Mouse (Mus musculus): ENCODE data around the gene Htr2c. TPM values are rescaled to one million over a fixed set of nuclear protein-coding genes. Genes with fewer than 3 reads are reported as not detected.

Htr2c gene
- 0.53 TPM in 1 of 3 replicates, not detected in the others for total RNA-seq (2017)

DNA sequence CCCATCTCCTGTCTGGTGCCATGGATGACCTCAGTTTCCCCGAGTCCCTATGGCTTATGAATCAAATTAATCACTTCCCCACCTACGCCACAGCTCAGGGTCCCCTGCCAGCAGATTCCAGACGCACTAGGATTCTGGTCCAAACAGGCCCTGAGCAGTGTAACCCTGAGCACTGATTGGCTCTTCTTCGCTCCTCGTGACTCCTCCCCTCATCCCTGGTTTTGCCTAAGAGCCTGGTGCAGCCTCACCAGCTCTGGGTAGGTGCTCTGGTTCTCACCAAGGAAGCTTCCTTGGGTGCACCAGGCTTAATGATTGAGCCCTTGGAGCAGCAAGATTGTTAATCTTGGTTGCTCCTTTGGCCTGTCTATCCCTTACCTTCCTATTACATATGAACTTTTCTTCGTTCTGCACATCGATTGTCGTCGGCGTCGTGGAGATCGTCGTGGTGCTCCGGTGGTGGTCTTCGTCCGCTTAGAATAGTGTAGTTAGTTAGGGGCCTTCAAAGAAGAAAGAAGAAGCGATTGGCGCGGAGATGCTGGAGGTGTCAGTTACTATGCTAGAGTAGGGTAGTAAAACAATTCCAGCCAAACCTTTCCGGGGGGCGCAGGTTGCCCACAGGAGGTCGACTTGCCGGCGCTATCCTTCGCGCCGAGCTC is at the start of gene Htr2c:
TSS of gene Htr2c (plus strand) at position 256 of the 656 bp plus-strand sequence.
- no peak for ATAC-seq (replicated peaks; ENCODE audit: insufficient number of reproducible peaks, low FRiP score, low TSS enrichment, poor library complexity, severe bottlenecking)

DNA sequence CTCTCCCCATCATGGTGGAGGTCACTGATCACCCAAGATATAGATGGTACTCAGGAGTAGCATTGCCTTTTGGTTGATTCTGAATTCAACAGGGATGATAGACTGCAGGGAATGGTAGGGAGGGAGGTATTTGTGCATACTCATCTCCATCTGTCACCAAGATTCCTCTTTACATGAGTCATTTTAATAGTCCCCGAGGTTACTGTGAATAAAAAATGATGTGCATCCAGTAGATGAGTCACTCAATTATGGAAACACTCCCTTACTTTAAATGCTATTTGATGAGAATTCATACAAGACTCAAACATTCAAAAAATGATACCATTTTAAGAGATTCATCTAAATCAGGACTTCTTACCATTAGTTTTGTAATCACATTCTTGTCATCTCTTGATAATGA is 34.1 kb upstream of the Htr2c start:
- no peak for ATAC-seq (replicated peaks; ENCODE audit: insufficient number of reproducible peaks, low FRiP score, low TSS enrichment, poor library complexity, severe bottlenecking)

DNA sequence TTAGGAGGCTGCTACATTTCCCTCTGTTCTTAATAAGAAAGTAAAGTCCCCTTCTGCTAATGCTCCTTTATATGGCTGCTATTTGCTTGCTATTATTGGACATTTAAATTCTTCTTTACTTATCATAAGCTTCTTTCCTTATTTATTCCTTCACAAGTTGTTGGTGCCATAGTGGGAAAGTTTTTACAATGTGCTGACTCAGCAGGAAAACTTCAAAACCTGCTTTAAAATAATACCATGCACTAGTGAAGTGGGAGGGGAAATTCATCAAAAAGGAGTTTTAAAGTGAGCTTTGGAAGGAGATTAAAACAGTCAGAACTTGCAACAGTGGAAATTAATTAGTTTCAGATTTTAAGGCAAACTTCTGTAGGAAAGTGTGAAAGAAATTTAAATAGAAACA is 26.0 kb upstream of the Htr2c start:
- no peak for ATAC-seq (replicated peaks; ENCODE audit: insufficient number of reproducible peaks, low FRiP score, low TSS enrichment, poor library complexity, severe bottlenecking)

DNA sequence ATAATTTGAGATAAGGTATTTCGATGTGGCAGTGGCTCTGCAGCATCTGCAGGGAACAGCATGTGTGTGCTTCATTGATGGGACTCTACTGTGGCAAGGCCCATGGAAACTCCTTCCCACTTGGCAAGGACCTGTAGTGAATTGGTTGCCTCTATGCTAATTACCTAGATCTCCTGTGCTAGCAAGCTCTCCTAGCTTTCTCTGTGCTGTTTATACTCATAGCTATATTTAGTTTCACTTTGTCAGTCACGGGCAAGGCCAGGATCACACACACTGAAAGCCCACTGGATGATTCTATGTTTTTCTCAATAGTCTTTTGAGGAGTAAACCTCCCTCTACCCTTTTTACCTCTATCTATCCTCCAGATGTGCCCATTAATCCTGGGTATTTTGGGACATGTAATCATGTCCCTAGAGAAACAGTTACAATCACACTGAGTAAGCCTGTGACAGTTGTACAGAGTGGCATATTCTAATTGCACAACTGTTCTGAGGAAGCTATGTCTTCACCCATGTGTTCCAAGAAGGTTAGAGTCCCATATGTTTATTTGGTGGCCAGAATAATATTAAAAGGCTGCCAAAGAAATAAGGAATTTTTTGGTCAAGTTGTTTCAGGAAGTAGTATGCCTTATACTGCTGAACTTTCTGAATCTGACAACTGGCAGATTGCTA is 16.0 kb upstream of the Htr2c start:
- no peak for ATAC-seq (replicated peaks; ENCODE audit: insufficient number of reproducible peaks, low FRiP score, low TSS enrichment, poor library complexity, severe bottlenecking)

DNA sequence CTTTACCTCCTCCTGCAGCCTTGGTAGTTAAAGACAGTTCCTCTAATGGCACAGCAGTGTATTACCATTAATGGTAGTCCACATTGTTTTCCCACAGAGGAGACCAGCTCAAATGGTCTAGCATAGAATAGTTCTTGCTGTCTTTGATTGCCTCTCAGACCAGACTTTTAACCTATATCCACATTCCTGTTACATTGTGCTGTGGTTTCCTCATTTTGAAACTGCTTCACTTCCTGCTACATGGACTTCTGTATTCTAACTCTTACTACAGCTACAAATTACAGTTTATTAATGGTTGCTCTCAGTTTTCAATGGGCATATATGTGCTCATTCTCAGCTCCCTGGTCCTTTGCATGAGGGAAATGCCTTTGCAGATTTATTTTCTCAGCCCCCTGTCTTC is 15.3 kb upstream of the Htr2c start:
- ATAC-seq (replicated peaks; ENCODE audit: insufficient number of reproducible peaks, low FRiP score, low TSS enrichment, poor library complexity, severe bottlenecking) = no peak

DNA sequence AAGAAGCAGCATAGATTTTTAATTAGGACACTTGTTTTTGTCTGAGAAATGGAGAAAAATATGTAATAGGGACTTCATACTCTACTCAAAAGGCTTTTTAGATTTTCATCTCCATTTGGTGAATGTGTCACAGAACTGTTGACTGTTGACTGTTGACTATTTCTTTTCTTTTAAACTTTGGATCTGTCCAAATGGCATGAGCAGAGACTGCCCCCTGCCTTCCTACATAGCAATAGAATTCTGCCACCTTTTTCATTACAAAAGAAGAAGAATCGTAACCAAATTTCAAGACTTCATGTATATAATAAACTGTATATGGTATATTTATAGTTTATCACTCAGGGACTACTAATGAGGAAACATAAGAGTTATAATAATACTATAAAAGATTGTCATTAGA is 3.7 kb upstream of the Htr2c start:
- ATAC-seq (replicated peaks; ENCODE audit: insufficient number of reproducible peaks, low FRiP score, low TSS enrichment, poor library complexity, severe bottlenecking) = no peak

DNA sequence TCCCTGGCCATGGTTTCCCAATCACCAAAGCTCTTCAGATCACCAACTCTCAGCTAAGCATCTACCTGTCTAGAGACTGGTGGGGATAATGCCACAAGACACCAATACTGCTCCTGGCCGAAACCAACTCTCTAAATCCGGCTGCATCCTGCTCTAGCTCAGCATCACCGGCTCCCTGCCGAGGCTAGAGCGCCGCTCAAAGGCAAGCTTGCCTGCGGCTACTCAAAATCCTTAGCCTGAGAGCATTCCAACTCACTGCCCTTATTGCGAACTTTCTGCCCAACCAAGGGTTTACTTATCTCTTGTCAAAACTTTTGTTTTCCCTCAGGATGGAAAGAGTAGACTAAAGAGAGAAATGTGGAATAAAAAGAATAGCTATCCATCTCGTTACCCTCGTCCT is 2.4 kb upstream of the Htr2c start:
- ATAC-seq (replicated peaks; ENCODE audit: insufficient number of reproducible peaks, low FRiP score, low TSS enrichment, poor library complexity, severe bottlenecking) = no peak

DNA sequence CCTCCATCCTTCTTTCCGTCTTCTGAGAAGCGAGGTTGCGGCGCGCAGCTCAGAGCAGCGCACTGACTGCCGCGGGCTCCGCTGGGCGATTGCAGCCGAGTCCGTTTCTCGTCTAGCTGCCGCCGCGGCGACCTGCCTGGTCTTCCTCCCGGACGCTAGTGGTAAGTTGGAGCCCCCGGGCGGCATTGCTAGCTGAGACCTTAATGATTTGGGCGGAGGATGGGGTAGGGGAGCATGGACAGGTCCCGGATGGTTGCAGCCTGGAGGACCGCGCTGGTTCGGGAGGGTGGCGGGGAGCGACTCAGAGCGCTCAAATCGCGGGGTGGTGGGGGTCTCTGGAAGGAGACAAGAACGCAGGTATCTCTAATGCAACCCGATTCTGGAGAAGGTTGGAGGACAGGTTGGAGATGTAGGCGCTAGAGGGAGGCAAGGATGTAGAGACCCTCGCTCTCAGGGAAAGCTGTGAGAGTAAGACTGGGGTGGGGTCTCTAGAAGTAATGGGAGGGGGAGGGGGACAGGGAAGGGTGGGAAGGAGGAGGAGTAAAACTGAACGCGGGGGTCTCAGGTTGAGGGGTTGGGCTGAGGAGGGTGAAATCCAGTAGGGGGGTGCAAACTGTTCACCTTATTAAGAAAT is 718 bp downstream of the Htr2c start:
- ATAC-seq (replicated peaks; ENCODE audit: insufficient number of reproducible peaks, low FRiP score, low TSS enrichment, poor library complexity, severe bottlenecking) = no peak

DNA sequence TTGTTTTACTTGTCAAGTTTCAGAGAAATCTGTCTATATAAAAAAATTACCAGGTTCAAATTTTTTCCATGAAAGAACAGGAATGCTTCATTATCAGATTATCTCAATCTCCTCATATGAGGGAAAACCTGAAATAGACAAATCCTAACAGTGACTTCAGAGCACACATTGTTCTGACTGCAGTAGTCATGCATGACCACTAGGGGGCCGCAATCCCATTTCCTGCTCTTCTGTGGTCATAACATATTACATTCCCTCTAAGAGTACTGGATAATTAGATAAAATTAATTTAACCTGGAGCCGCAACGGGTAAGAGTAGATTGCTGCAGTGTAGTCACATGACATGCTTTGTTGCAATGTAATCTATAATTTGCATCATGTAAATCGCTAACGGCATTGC is 17.6 kb downstream of the Htr2c start:
- ATAC-seq (replicated peaks; ENCODE audit: insufficient number of reproducible peaks, low FRiP score, low TSS enrichment, poor library complexity, severe bottlenecking) = no peak

DNA sequence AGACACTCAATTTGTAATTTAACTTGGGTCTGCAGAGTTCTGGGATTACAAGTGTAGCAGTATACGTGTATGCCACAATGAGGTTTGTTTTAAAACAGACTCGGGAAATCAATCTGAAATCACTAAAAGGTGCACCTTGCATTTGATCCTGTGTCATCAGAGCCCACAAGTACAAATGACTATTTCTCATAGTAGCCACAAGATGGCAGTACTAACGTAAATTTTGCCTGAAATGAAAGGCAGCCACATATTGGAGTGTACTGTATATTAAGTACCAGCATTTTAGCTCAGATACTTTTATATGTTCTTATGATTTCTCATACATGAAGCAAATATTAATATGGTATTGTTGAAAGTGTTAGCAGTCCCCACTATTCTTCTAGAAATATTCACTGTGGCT is 93.4 kb downstream of the Htr2c start:
- ATAC-seq (replicated peaks; ENCODE audit: insufficient number of reproducible peaks, low FRiP score, low TSS enrichment, poor library complexity, severe bottlenecking) = no peak

DNA sequence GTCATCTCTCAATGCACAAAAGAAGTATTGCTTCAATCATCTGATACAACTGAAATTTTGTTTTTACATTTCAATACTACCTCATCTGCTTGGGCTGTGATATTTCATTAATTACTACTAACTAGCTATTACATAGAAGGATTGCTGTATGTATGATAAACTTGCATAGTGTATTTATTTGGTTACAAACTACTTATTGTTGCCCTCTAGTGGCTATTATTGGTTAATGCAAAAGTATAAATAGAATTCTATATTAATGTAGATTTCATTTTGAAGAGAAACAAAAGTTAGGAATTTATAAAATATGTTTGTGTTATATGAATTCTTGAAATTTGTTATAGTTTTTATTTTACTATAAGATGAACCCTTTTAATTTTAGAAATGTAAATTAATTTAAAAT is 109.3 kb downstream of the Htr2c start:
- no peak for ATAC-seq (replicated peaks; ENCODE audit: insufficient number of reproducible peaks, low FRiP score, low TSS enrichment, poor library complexity, severe bottlenecking)

DNA sequence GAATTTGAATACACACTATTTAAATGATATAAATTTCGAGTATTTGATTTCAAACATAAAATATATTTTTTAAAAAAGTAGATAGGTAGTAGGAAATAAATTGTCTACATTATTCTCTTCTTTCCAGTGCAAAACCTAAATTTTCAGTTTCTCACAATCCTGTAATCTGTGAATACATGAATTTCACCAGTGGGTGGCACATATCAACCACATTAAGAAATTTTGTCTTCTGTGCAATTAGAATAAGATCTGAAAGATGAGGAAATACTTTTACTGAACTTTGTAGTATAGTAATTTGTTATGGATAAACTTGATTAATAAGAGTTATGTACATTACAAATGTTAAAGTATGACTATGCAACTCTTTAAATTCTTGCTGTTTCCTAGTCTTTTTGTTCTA is 156.8 kb downstream of the Htr2c start:
- no peak for ATAC-seq (replicated peaks; ENCODE audit: insufficient number of reproducible peaks, low FRiP score, low TSS enrichment, poor library complexity, severe bottlenecking)

DNA sequence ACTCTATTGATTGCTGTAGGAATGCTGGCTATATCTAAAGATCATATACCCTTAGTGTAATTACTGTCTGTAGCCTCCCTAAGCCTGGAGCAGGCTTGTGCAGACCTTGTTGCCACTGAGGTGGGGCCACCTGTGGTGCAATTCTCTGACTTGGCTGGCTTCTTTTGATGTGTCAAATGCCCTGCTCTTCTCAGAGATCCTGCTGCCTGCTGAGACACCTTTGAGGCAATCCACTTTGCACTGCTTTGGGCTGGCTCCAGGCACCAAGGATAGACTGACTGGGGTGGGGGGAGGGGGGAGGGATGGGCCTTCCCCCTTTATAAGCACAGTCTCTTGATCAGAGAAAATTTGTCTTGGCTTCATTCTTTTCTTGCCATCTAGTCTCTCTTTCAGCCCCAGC is 252.9 kb downstream of the Htr2c start:
- no peak for ATAC-seq (replicated peaks; ENCODE audit: insufficient number of reproducible peaks, low FRiP score, low TSS enrichment, poor library complexity, severe bottlenecking)

DNA sequence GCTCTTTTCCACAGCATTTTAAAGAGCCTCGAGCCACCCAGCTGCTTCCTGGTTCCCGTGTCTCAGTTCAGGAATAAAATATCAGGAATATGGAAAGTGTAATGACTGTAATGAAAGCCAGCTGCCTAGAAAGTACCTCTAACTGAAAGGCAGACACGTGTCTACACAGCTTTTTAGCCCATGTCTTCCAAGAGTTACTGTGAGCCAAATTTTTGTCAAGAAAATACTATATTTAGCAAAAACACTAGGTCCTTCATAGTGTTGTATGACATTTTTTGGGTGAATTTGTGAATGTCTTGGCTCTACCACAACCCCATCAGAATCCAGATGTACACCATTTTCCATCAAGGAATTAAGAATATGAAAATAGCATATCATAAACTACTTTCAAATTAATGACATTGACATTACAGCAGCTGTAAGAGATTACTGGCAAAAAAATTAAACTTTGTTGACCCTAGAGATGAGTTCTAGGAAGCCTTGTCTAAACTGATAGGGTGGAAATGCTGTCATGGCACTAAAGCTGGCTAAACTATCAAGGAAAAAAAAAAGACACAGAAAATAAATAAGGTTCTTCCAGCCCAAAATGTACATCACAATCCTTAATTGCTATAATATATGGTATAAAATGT is 255.2 kb downstream of the Htr2c start:
- ATAC-seq (replicated peaks; ENCODE audit: insufficient number of reproducible peaks, low FRiP score, low TSS enrichment, poor library complexity, severe bottlenecking) = no peak

DNA sequence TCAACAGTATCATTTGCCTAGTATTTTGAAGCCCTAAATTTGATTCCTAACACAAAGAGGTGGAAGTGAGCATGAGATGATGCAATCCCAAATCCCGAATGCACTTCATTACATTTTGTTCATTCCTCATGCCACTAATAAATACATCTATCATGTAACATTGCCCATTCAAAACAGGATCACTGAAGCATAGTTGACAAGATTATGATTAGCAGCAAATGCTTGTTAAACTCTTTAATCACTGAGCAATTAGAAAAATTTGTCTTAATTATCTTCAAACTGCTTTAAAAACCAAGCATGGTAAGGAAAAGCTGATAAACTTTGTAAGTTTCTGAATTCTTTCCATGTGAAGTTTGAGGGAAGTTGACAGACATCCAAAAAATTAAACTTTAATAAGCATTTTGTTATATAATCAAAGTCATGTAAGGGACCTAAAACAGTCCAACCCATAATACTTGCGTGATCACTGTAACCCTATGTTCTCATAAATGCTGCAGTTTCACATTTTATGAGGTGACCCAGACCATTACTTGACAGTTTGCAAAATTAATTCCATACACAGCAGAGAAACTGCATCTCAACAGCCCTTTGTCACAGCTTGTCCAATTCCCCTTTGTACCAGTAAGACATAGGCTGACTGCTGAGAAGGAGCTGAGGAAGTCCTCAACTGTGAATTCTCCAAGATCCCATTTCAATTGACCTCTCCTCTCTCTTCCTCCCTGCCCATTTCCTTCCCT is 276.7 kb downstream of the Htr2c start:
- no peak for ATAC-seq (replicated peaks; ENCODE audit: insufficient number of reproducible peaks, low FRiP score, low TSS enrichment, poor library complexity, severe bottlenecking)
